Mouse (Mus musculus) olfactory bulb, adult 2 months (tissue): Measurements from ENCODE around the gene Pla2g4a.

Experiments used
- CTCF ChIP-seq: fragments of 200-500 bp; IDR thresholded peaks from 2 replicates; pipeline ENCODE4 v1.5.1; 2012; ENCODE audit warnings: low read depth, mild to moderate bottlenecking, low read length, moderate library complexity; ENCODE audit not compliant: insufficient read depth
- POLR2A ChIP-seq: fragments of 200-500 bp; IDR thresholded peaks from 2 replicates; pipeline ENCODE4 v1.6.1; 2012; ENCODE audit warnings: mild to moderate bottlenecking, low read depth, low read length, moderate library complexity; ENCODE audit not compliant: insufficient read depth

- TF ChIP-seq POLR2A = no peak
- TF ChIP-seq CTCF = no peak
Measured at GRCm38 (mm10) chr1:149846655-149847054, 114.4 kb downstream of the Pla2g4a start.
